Mouse (Mus musculus) intestine, embryonic 14.5 days (tissue): ENCODE data around the gene Prdm16. TPM values are rescaled to one million over a fixed set of nuclear protein-coding genes. Genes with fewer than 3 reads are reported as not detected.

Experiments
- ATAC-seq: fragments of 200-750 bp; cut with Nextera tagmentation; replicated peaks from 2 replicates; pipeline ENCODE4 v1.8.0; 2017; ENCODE audit warnings: low read depth, moderate number of reproducible peaks, moderate TSS enrichment, moderate library complexity; ENCODE audit not compliant: low FRiP score, low TSS enrichment
- DNase-seq: peaks from one replicate; pipeline ENCODE4 v3.0.0-alpha.2; 2018; ENCODE audit warnings: low spot score
- H3K27ac ChIP-seq: fragments of 300-500 bp; sonication (generic); 2 replicates; pipeline ENCODE4 v1.5.1; 2014; ENCODE audit warnings: low read depth, mild to moderate bottlenecking, control low read depth
- H3K27me3 ChIP-seq: fragments of 300-500 bp; sonication (generic); replicated peaks from 2 replicates; pipeline ENCODE4 v1.6.1; 2014; ENCODE audit warnings: low read length, control low read depth; ENCODE audit not compliant: control insufficient read depth, insufficient read depth
- H3K36me3 ChIP-seq: fragments of 300-500 bp; sonication (generic); 2 replicates; pipeline ENCODE4 v1.6.1; 2014; ENCODE audit warnings: low read length, control low read depth; ENCODE audit not compliant: control insufficient read depth, insufficient read depth
- H3K4me1 ChIP-seq: fragments of 300-500 bp; sonication (generic); replicated peaks from 2 replicates; pipeline ENCODE4 v1.6.1; 2014; ENCODE audit warnings: low read length, control low read depth, mixed read lengths; ENCODE audit not compliant: control insufficient read depth, insufficient read depth
- H3K4me2 ChIP-seq: fragments of 300-500 bp; sonication (generic); 2 replicates; pipeline ENCODE4 v1.6.1; 2014; ENCODE audit warnings: low read length
- H3K4me3 ChIP-seq: fragments of 300-500 bp; sonication (generic); 2 replicates; pipeline ENCODE4 v1.5.1; 2014; ENCODE audit warnings: low read depth, low read length, control low read depth, mixed read lengths
- H3K9ac ChIP-seq: fragments of 300-500 bp; sonication (generic); 2 replicates; pipeline ENCODE4 v1.6.1; 2014; ENCODE audit warnings: mild to moderate bottlenecking, low read length
- H3K9me3 ChIP-seq: fragments of 300-500 bp; sonication (generic); 2 replicates; pipeline ENCODE4 v1.6.1; 2016; ENCODE audit warnings: low read length, control low read depth; ENCODE audit not compliant: control insufficient read depth
- WGBS: fragments of 180-500 bp; shearing (Covaris S2); extraction: QIAGEN DNeasy Blood & Tissue Kit; methylation state at CpG from one replicate; pipeline ENCODE4 v1.1.7; 2014; 5-methylcytosine and 5-hydroxymethylcytosine counted together
- polyA plus RNA-seq: library from polyadenylated mRNA; unstranded; fragments of >200 nt; fragmentation: Nextera tagmentation; extraction: Ambion mirVana; gene quantifications from 2 replicates; pipeline ENCODE4 v1.2.1, GENCODE M21; 2014

The Prdm16 gene
- polyA plus RNA-seq, 1 experiment from 2014 or later: 19.7 TPM

DNA sequence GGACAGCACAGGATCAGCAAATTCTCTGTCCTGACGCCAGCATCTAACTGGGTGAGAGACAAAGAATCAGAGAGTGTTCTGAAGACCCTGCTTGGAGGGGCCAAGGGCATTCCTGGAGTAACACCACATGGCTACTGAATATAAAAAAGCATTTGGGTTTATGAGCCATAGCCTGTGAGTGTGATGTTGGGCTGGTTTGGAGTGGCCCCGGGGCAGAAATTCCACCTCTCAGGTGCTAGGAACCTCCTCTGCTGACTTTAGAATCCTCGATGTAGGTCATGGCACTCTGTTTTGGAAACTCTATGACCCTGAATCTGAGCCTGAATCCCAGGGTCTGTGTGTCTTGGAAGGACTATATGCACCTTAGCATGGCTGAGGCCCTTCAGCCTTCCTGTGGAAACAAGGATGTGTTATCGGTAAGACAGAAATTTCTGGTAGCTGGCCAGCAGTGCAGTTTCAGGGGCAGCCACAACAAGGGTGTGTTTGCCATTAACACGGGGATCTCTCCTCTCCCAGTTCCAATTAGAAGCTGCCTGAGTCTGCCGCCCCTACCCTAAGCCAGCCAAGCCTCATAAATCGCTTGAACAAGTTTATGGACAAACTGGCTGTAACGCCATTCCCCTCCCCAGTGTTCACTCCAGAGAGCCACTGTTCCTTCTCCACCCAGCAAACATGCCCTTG, 34.7 kb upstream of the Prdm16 start:
- DNase-seq: no peak
- 59% methylated on average over 8 of the region's 8 CpGs for WGBS
- no peak overlapping the region for H3K4me3 ChIP-seq

GRCm38 (mm10) chr4:154667767-154668166, 31.1 kb upstream of the Prdm16 start, which contains the start of gene Actrt2:
TSS of gene Actrt2 (minus strand) at chr4:154667867.
- WGBS: 76% methylated on average over 2 of the region's 2 CpGs
- Histone ChIP-seq H3K9ac (no peak within 1 kb of the TSS), H3K27me3 (peaks cover 14% of the 10 kb centered on the region; the same call in 1 of the 2 replicates)

More for the DNA sequence above, 34.7 kb upstream of the Prdm16 start:
- H3K9ac ChIP-seq: no peak overlapping the region
- no peaks in the 10 kb centered on the region for H3K36me3 ChIP-seq
- no peaks in the 10 kb centered on the region for H3K4me1 ChIP-seq
- H3K27me3 ChIP-seq: 0 out of 2 replicates have a peak, but pooled peaks cover 12% of the 10 kb centered on the region
- H3K27ac ChIP-seq: no peak overlapping the region
- H3K4me2 ChIP-seq: no peak overlapping the region
- ATAC-seq: no peak
- no peaks in the 10 kb centered on the region for H3K9me3 ChIP-seq

DNA sequence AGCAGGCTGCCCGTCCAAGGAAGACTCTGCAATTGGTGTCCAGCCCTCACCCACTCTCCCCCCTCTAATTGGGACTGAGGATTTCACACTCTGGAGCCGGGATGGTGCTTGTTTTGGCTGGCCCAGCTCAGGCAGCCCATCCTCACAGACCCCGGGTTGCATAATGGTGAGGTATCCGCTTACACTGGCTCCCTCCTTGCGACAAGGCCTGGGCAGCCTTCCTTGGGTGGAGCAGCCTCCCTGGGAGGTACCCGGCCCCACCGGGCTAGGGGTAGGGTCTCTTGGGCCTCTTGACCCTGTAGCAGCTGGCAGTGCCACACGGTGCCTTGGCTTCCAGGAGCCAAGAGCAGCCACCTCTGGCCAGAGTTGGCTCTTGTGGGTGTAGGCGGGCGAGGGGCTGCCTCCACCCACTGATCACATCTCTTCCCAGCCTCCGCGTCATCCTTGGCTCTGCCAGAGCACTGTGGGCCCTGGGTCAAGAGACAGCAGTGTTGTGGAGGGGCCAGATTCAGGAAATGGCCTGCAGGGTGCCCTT, 26.1 kb upstream of the Prdm16 start:
- Histone ChIP-seq H3K4me2 (no peak overlapping the region), H3K27me3 (peaks cover 14% of the 10 kb centered on the region; the same call in 1 of the 2 replicates), H3K9ac (no peak overlapping the region), H3K4me3 (no peak overlapping the region), H3K27ac (no peak overlapping the region), H3K36me3 (no peaks in the 10 kb centered on the region), H3K9me3 (no peaks in the 10 kb centered on the region), H3K4me1 (no peaks in the 10 kb centered on the region)
- WGBS: 65% methylated on average over 12 of the region's 12 CpGs
- DNase-seq (no peak), ATAC-seq (no peak)

More at GRCm38 (mm10) chr4:154667767-154668166, 31.1 kb upstream of the Prdm16 start, which contains the start of gene Actrt2:
- no peaks in the 10 kb centered on the region for H3K9me3 ChIP-seq
- H3K36me3 ChIP-seq: no peaks in the 10 kb centered on the region
- H3K4me2 ChIP-seq: no peak within 1 kb of the TSS
- H3K4me1 ChIP-seq: no peaks in the 10 kb centered on the region
- DNase-seq (no peak), ATAC-seq (no peak)
- no peak within 1 kb of the TSS for H3K27ac ChIP-seq
- H3K4me3 ChIP-seq: no peak within 1 kb of the TSS

DNA sequence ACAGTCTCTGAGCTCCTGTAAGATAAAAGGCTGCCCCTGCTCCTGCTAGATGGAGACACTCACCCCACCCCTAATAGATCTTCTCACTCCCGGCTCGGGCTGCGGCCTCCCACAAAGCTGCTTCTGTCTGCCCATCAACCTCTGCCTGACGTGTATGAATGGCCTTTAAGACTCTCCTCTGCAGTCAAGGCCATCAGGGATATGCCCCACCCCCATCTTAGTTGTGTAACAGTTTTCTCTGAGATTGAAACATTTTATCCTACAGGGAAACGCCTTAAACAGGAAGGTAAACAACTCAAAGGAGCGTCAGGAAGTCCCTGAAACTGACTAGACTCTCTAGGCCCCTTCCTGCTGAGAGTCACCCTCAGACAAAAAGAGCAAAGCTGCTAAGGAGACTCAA, 24.6 kb upstream of the Prdm16 start:
- DNase-seq: no peak
- no peak overlapping the region for H3K4me3 ChIP-seq
- H3K36me3 ChIP-seq: no peaks in the 10 kb centered on the region
- no peak overlapping the region for H3K4me2 ChIP-seq
- 31% methylated on average over 6 of the region's 6 CpGs for WGBS
- H3K4me1 ChIP-seq: no peaks in the 10 kb centered on the region
- H3K9ac ChIP-seq: no peak overlapping the region
- no peak overlapping the region for H3K27ac ChIP-seq
- no peak for ATAC-seq
- H3K27me3 ChIP-seq: peaks cover 10% of the 10 kb centered on the region; the same call in 1 of the 2 replicates
- no peaks in the 10 kb centered on the region for H3K9me3 ChIP-seq

DNA sequence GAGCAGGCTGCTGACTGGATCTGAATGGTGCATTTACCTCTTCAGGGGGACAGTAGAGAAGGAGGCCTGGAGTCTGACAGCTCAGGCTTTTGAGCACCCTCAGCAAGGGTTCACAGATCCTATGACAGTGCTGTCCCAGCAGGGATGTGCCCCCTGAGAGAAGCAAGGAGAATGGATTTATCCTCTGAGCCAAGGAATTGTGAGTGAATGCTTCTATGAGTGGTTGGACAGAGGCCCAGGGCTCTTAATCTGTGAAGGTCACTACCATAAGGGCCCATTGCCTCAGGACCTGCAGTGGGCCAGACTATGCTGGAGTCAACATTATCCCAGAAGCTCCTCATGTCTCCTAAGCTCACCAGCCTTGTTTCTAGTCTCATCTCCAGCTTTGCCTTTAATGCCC, 23.4 kb upstream of the Prdm16 start:
- Histone ChIP-seq H3K4me2 (no peak overlapping the region), H3K4me3 (no peak overlapping the region), H3K27ac (no peak overlapping the region), H3K27me3 (0 out of 2 replicates have a peak, but pooled peaks cover 10% of the 10 kb centered on the region), H3K36me3 (no peaks in the 10 kb centered on the region), H3K9me3 (no peaks in the 10 kb centered on the region), H3K4me1 (no peaks in the 10 kb centered on the region), H3K9ac (no peak overlapping the region)
- ATAC-seq (no peak), DNase-seq (no peak)

DNA sequence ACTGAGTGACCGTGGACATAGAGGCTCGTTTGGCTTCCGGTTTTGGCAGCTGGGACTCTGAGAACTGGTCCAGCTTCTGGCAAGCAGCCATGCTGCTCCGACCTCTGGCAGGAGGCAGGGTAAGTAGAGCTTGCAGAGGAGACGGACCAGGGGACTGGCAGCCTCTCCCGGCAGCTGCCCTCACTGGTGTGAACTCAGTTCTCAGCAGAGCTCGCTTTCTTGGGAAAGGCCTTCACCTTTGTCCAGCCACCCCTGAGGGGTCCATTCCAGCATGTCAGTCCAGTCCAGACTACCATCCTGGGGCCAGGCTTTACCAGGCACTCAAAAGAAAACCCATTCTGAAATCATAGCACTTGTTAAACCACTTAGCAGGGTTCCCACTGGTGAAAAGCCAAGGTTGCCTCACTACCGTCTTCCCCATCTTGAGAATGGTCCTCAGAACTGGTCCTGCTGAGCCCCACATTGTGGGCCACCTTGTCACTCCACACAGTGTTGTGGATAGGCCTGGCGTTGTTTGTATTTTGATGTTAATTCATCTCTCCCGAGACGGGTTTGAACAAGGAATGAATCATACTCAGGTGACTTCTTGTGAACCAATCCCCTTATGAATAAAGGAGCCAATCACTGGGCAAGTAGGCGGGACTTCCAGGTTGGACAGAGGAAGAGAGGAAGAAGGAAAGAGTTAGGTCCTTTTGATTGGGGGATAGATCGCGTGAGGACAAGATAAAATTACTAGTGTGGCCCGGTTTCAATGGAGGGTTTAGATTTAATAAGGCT, 18.6 kb upstream of the Prdm16 start:
- no peak overlapping the region for H3K4me2 ChIP-seq
- ATAC-seq: no peak
- no peak overlapping the region for H3K27ac ChIP-seq
- DNase-seq: no peak
- H3K4me3 ChIP-seq: no peak overlapping the region
- 80% methylated on average over 15 of the region's 15 CpGs for WGBS
- no peaks in the 10 kb centered on the region for H3K4me1 ChIP-seq
- H3K36me3 ChIP-seq: no peaks in the 10 kb centered on the region
- H3K9me3 ChIP-seq: no peaks in the 10 kb centered on the region
- no peak overlapping the region for H3K9ac ChIP-seq
- H3K27me3 ChIP-seq: 0 out of 2 replicates have a peak, but pooled peaks cover 7% of the 10 kb centered on the region

GRCm38 (mm10) chr4:154652494-154652893, 15.8 kb upstream of the Prdm16 start:
- no peak for ATAC-seq
- no peak overlapping the region for H3K4me2 ChIP-seq

GRCm38 (mm10) chr4:154649083-154649747, 12.5 kb upstream of the Prdm16 start:
- DNase-seq (no peak), ATAC-seq (no peak)
- Histone ChIP-seq H3K27me3 (peaks cover 24% of the 10 kb centered on the region), H3K9me3 (peaks cover 10% of the 10 kb centered on the region; the same call in 1 of the 2 replicates), H3K4me3 (no peak overlapping the region), H3K4me2 (no peak overlapping the region), H3K4me1 (no peaks in the 10 kb centered on the region), H3K36me3 (no peaks in the 10 kb centered on the region), H3K27ac (no peak overlapping the region), H3K9ac (no peak overlapping the region)
- 83% methylated on average over 19 of the region's 19 CpGs for WGBS

More at GRCm38 (mm10) chr4:154652494-154652893, 15.8 kb upstream of the Prdm16 start:
- H3K9me3 ChIP-seq: no peaks in the 10 kb centered on the region
- no peaks in the 10 kb centered on the region for H3K4me1 ChIP-seq
- 7% methylated on average over 5 of the region's 5 CpGs for WGBS
- no peak overlapping the region for H3K9ac ChIP-seq
- 0 out of 2 replicates have a peak, but pooled peaks cover 8% of the 10 kb centered on the region for H3K27me3 ChIP-seq
- no peak overlapping the region for H3K4me3 ChIP-seq
- H3K36me3 ChIP-seq: no peaks in the 10 kb centered on the region
- no peak overlapping the region for H3K27ac ChIP-seq
- no peak for DNase-seq
